Mouse (Mus musculus) heart, adult 11 months (tissue): ENCODE results near the gene Zcchc7.
A peak's percentile ranks its signal among the peaks of the same experiment; 100 is the strongest.

Experiments
- DNase-seq: peaks from one replicate; pipeline ENCODE4 v3.0.0; 2022

Gene Zcchc7

GRCm38 (mm10) chr4:44774890-44775289 lies 19.2 kb downstream of the Zcchc7 start:
- DNase-seq: no peak

- peak; percentile 87 for DNase-seq
Measured at GRCm38 (mm10) chr4:44776651-44777050, 21.0 kb downstream of the Zcchc7 start.

- DNase-seq: no peak
Measured at GRCm38 (mm10) chr4:44777101-44777500, 21.4 kb downstream of the Zcchc7 start.

GRCm38 (mm10) chr4:44777711-44778110 lies 22.0 kb downstream of the Zcchc7 start:
- DNase-seq: no peak

GRCm38 (mm10) chr4:44778316-44778715 lies 22.6 kb downstream of the Zcchc7 start:
- DNase-seq: no peak

GRCm38 (mm10) chr4:44780462-44781157 lies 24.9 kb downstream of the Zcchc7 start:
- no peak for DNase-seq

- DNase-seq: no peak
Measured at GRCm38 (mm10) chr4:44781494-44781893, 25.8 kb downstream of the Zcchc7 start.

- DNase-seq: no peak
Measured at GRCm38 (mm10) chr4:44783566-44784292, 28.1 kb downstream of the Zcchc7 start.

- no peak for DNase-seq
Measured at GRCm38 (mm10) chr4:44812855-44813254, 57.2 kb downstream of the Zcchc7 start.

- DNase-seq: no peak
Measured at GRCm38 (mm10) chr4:44813770-44814169, 58.1 kb downstream of the Zcchc7 start.

- no peak for DNase-seq
Measured at GRCm38 (mm10) chr4:44816584-44816983, 60.9 kb downstream of the Zcchc7 start.

- no peak for DNase-seq
Measured at GRCm38 (mm10) chr4:44830609-44831008, 74.9 kb downstream of the Zcchc7 start.

- DNase-seq: no peak
Measured at GRCm38 (mm10) chr4:44851835-44852251, 96.2 kb downstream of the Zcchc7 start.

GRCm38 (mm10) chr4:44871591-44871990 lies 115.9 kb downstream of the Zcchc7 start:
- no peak for DNase-seq

GRCm38 (mm10) chr4:44872048-44872447 lies 116.4 kb downstream of the Zcchc7 start:
- no peak for DNase-seq

- DNase-seq: no peak
Measured at GRCm38 (mm10) chr4:44880065-44880623, 124.5 kb downstream of the Zcchc7 start.

GRCm38 (mm10) chr4:44886143-44886542 lies 130.5 kb downstream of the Zcchc7 start:
- DNase-seq: no peak

- DNase-seq: no peak
Measured at GRCm38 (mm10) chr4:44891344-44891743, 135.7 kb downstream of the Zcchc7 start.

- no peak for DNase-seq
Measured at GRCm38 (mm10) chr4:44905651-44906271, 150.1 kb downstream of the Zcchc7 start.

- no peak for DNase-seq
Measured at GRCm38 (mm10) chr4:44906399-44906798, 150.7 kb downstream of the Zcchc7 start.

GRCm38 (mm10) chr4:44910065-44910464 lies 154.4 kb downstream of the Zcchc7 start:
- DNase-seq: no peak

GRCm38 (mm10) chr4:44910857-44911256 lies 155.2 kb downstream of the Zcchc7 start:
- DNase-seq: peak; percentile 16

GRCm38 (mm10) chr4:44917312-44917848 lies 161.7 kb downstream of the Zcchc7 start:
- peak; percentile 42 for DNase-seq
